Comparison of ENCODE assay signal across 8 mouse cellular contexts in genomic region chr7:29309221-29309721, GRCm38 (mm10). TPM values are rescaled to one million over a fixed set of nuclear protein-coding genes. Genes with fewer than 3 reads are reported as not detected.
DNase-seq lines count a peak whose midpoint lies in the region; ATAC-seq lines count a peak whose summit lies in the region.

No protein-coding gene starts in this region.

- peak overlapping the region; percentile 97 for H3K4me2 ChIP-seq in embryonic facial prominence, embryonic 14.5 days (ENCODE audit: low read depth, low read length)
- peak overlapping the region; percentile 91 for H3K4me2 ChIP-seq in hindbrain, embryonic 13.5 days
- peak overlapping the region; percentile 92 for H3K4me2 ChIP-seq in liver, embryonic 13.5 days

- no peaks in the 10 kb centered on the region for H3K36me3 ChIP-seq in heart, embryonic 10.5 days
- H3K36me3 ChIP-seq in embryonic facial prominence, embryonic 14.5 days (ENCODE audit: control insufficient read depth, insufficient read depth, low read length), result no peaks in the 10 kb centered on the region; the same call in 1 of the 2 replicates
- H3K36me3 ChIP-seq in hindbrain, embryonic 13.5 days, result peaks cover 31% of the 10 kb centered on the region
- no peaks in the 10 kb centered on the region for H3K36me3 ChIP-seq in liver, embryonic 13.5 days

- H3K9me3 ChIP-seq in heart, embryonic 10.5 days, result no peaks in the 10 kb centered on the region
- no peaks in the 10 kb centered on the region for H3K9me3 ChIP-seq in embryonic facial prominence, embryonic 14.5 days (ENCODE audit: control insufficient read depth, low read length)
- H3K9me3 ChIP-seq in hindbrain, embryonic 13.5 days, result no peaks in the 10 kb centered on the region
- no peaks in the 10 kb centered on the region for H3K9me3 ChIP-seq in liver, embryonic 13.5 days (replicated peaks)

- under 1% methylated on average over 36 of the region's 36 CpGs for WGBS in heart, embryonic 10.5 days
- under 1% methylated on average over 23 of the region's 36 CpGs for WGBS in embryonic facial prominence, embryonic 14.5 days
- under 1% methylated on average over 29 of the region's 36 CpGs for WGBS in hindbrain, embryonic 13.5 days
- WGBS in liver, embryonic 13.5 days (ENCODE audit: insufficient replicate concordance), result under 1% methylated on average over 36 of the region's 36 CpGs

- ATAC-seq in embryonic facial prominence, embryonic 14.5 days (ENCODE audit: low read depth), result peak; percentile 7; the same call in 1 of the 2 replicates
- no peak for ATAC-seq in hindbrain, embryonic 13.5 days (ENCODE audit: low FRiP score)
- 0 out of 2 replicates have a peak, but pooled peaks have one; percentile 2 for ATAC-seq in liver, embryonic 13.5 days (ENCODE audit: low read depth)

- intact Hi-C loops in heart, postnatal 25 days (cut with DNase I), result loop anchor here (10.0 kb wide), 1 partner anchor 324 kb away; the partner anchor contains the start of genes Eif3k and Map4k1

- peak overlapping the region; percentile 74 for H3K9ac ChIP-seq in embryonic facial prominence, embryonic 14.5 days (ENCODE audit: low read depth, low read length)
- H3K9ac ChIP-seq in hindbrain, embryonic 13.5 days, result peak overlapping the region; percentile 88
- H3K9ac ChIP-seq in liver, embryonic 13.5 days, result peak overlapping the region; percentile 68

- H3K4me1 ChIP-seq in heart, embryonic 10.5 days, result peaks cover 46% of the 10 kb centered on the region
- H3K4me1 ChIP-seq in embryonic facial prominence, embryonic 14.5 days (ENCODE audit: control insufficient read depth, insufficient read depth, low read length), result peaks cover 32% of the 10 kb centered on the region
- peaks cover 94% of the 10 kb centered on the region for H3K4me1 ChIP-seq in hindbrain, embryonic 13.5 days (replicated peaks)
- H3K4me1 ChIP-seq in liver, embryonic 13.5 days (replicated peaks), result peaks cover 70% of the 10 kb centered on the region

- peaks cover 70% of the 10 kb centered on the region for H3K27me3 ChIP-seq in heart, embryonic 10.5 days (ENCODE audit: insufficient read depth, poor library complexity, severe bottlenecking)
- H3K27me3 ChIP-seq in embryonic facial prominence, embryonic 14.5 days (replicated peaks; ENCODE audit: control insufficient read depth, insufficient read depth, low read length), result 0 out of 2 replicates have a peak, but pooled peaks cover 8% of the 10 kb centered on the region
- H3K27me3 ChIP-seq in hindbrain, embryonic 13.5 days, result no peaks in the 10 kb centered on the region
- peaks cover 59% of the 10 kb centered on the region for H3K27me3 ChIP-seq in liver, embryonic 13.5 days

- peak overlapping the region; percentile 48; the same call in 1 of the 2 replicates for H3K27ac ChIP-seq in heart, embryonic 10.5 days
- H3K27ac ChIP-seq in embryonic facial prominence, embryonic 14.5 days (replicated peaks; ENCODE audit: low read depth, low read length), result peak overlapping the region; percentile 33; the same call in 1 of the 2 replicates
- H3K27ac ChIP-seq in hindbrain, embryonic 13.5 days, result peak overlapping the region; percentile 96
- H3K27ac ChIP-seq in liver, embryonic 13.5 days, result no peak overlapping the region; the same call in 1 of the 2 replicates

- DNase-seq in heart, embryonic 10.5 days (ENCODE audit: low spot score), result no peak
- no peak for DNase-seq in heart, postnatal 25 days (ENCODE audit: low spot score)
- DNase-seq in MN1 (ENCODE audit: low spot score), result peak; percentile 51
- no peak for DNase-seq in embryonic facial prominence, embryonic 14.5 days (ENCODE audit: low spot score)
- no peak for DNase-seq in liver, embryonic 13.5 days
- peak; percentile 64 for DNase-seq in right cerebral cortex, postnatal 14 days
- no peak for DNase-seq in spleen, adult 18-20 months

- peak overlapping the region; percentile 63 for H3K4me3 ChIP-seq in heart, embryonic 10.5 days
- H3K4me3 ChIP-seq in embryonic facial prominence, embryonic 14.5 days (ENCODE audit: low read depth, low read length), result peak overlapping the region; percentile 68
- peak overlapping the region; percentile 75 for H3K4me3 ChIP-seq in hindbrain, embryonic 13.5 days
- H3K4me3 ChIP-seq in liver, embryonic 13.5 days (replicated peaks), result peak overlapping the region; percentile 68

RNA-seq across cellular contexts. Expression of gene Dpf1, which starts 5.5 kb away (rescaled TPM):
- 2.5 and 8.7 TPM in 2 replicates for polyA plus RNA-seq in heart, embryonic 10.5 days (2016; fragmentation: Nextera tagmentation; extraction: Ambion mirVana)
- under 1 TPM in 1 of 2 experiments, not detected in 1; 0.53 TPM for total RNA-seq in heart, postnatal 25 days (2021)
- polyA plus RNA-seq in embryonic facial prominence, embryonic 14.5 days (2014; fragmentation: Nextera tagmentation; extraction: Ambion mirVana), result 11.4 TPM in 2 replicates
- polyA plus RNA-seq in hindbrain, embryonic 13.5 days (2015; fragmentation: Nextera tagmentation; extraction: Ambion mirVana), result 187 and 197 TPM in 2 replicates
- polyA plus RNA-seq in liver, embryonic 13.5 days (2015; fragmentation: Nextera tagmentation; extraction: Ambion mirVana), result 1.7 and 2.3 TPM in 2 replicates

RNA-seq across cellular contexts. Expression of gene Ppp1r14a, which starts 20.2 kb away (rescaled TPM):
- polyA plus RNA-seq in heart, embryonic 10.5 days (2016; fragmentation: Nextera tagmentation; extraction: Ambion mirVana), result 6.4 and 13.8 TPM in 2 replicates
- 1 to 10 TPM; 9.6 to 9.9 TPM for total RNA-seq in heart, postnatal 25 days (2021)
- polyA plus RNA-seq in embryonic facial prominence, embryonic 14.5 days (2014; fragmentation: Nextera tagmentation; extraction: Ambion mirVana), result 11.6 and 13.8 TPM in 2 replicates
- polyA plus RNA-seq in hindbrain, embryonic 13.5 days (2015; fragmentation: Nextera tagmentation; extraction: Ambion mirVana), result 8.6 and 13.1 TPM in 2 replicates
- 3.2 and 3.6 TPM in 2 replicates for polyA plus RNA-seq in liver, embryonic 13.5 days (2015; fragmentation: Nextera tagmentation; extraction: Ambion mirVana)

RNA-seq across cellular contexts. Expression of gene Spint2, which starts 27.6 kb away (rescaled TPM):
- 32.4 and 63.4 TPM in 2 replicates for polyA plus RNA-seq in heart, embryonic 10.5 days (2016; fragmentation: Nextera tagmentation; extraction: Ambion mirVana)
- 10 to 100 TPM; 33.5 to 37.1 TPM for total RNA-seq in heart, postnatal 25 days (2021)
- polyA plus RNA-seq in embryonic facial prominence, embryonic 14.5 days (2014; fragmentation: Nextera tagmentation; extraction: Ambion mirVana), result 116 and 120 TPM in 2 replicates
- 42.4 and 44.0 TPM in 2 replicates for polyA plus RNA-seq in hindbrain, embryonic 13.5 days (2015; fragmentation: Nextera tagmentation; extraction: Ambion mirVana)
- polyA plus RNA-seq in liver, embryonic 13.5 days (2015; fragmentation: Nextera tagmentation; extraction: Ambion mirVana), result 24.9 and 25.2 TPM in 2 replicates

Comparison
In these comparisons a context has a peak if more than half of its experiments do, and no peak if none do; other contexts are left out.
1. DNase-seq: peak in MN1 (single experiment) and right cerebral cortex, postnatal 14 days (single experiment); none in heart, embryonic 10.5 days (single experiment), heart, postnatal 25 days (single experiment), embryonic facial prominence, embryonic 14.5 days (single experiment), liver, embryonic 13.5 days (single experiment) and spleen, adult 18-20 months (0 of 2).
2. RNA of gene Dpf1, which starts 5.5 kb away (polyA plus RNA-seq): 187 to 197 TPM in hindbrain, embryonic 13.5 days; 11.4 TPM in embryonic facial prominence, embryonic 14.5 days, 2.5 to 8.7 TPM in heart, embryonic 10.5 days and 1.7 to 2.3 TPM in liver, embryonic 13.5 days; every median in the first group is over 10 times any median in the second.
3. Peak in every context shown above with its lines, with median percentiles within 50 percentile points of each other: H3K4me3 ChIP-seq, H3K4me2 ChIP-seq and H3K9ac ChIP-seq.